Mouse (Mus musculus) lung, postnatal 10 days (tissue): ENCODE data around the gene Cd164l2.
A peak's percentile ranks its signal among the peaks of the same experiment; 100 is the strongest.

Experiments
- DNase-seq: peaks from one replicate; pipeline ENCODE4 v3.0.0; 2021

Gene Cd164l2

DNA sequence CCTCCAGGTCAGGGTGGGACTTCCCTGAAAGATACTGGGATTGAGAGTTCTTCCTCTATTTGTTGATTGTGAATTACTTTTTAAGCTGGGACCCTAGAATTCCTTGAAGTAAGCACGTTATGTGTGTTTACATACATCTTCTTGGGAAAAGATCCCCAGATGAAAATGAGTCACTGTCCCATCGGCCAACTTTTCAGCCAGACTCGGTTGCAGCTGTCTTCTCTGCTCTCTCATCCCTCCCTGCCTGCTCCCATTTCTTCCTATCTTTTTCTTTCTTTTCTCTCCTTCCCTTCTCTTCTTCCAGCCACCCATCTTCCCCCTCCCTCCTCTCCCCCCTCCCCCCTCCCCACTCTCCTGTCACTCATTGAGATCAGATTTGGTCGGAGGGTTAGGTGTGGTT, 16.9 kb upstream of the Cd164l2 start:
- no peak for DNase-seq

DNA sequence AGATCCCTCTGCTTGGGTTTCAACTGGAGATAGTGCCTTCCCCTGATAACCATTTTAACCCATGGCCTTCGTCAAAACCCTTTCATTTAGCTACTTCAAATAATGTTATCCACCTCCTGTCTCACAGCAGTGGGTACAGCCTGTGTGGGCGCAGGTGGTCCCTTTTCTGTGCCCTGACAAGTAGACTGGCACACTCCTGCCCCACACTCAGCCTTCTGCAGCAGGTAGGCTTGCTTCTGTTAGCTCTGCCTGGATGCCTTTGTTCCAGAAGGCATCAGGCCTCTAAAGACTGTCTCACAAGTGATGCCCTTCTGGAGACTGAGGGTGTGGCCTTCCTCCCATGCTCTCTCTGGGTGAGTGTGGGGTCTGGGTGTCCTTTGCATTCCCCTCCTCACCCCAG, 15.8 kb upstream of the Cd164l2 start:
- DNase-seq: no peak

DNA sequence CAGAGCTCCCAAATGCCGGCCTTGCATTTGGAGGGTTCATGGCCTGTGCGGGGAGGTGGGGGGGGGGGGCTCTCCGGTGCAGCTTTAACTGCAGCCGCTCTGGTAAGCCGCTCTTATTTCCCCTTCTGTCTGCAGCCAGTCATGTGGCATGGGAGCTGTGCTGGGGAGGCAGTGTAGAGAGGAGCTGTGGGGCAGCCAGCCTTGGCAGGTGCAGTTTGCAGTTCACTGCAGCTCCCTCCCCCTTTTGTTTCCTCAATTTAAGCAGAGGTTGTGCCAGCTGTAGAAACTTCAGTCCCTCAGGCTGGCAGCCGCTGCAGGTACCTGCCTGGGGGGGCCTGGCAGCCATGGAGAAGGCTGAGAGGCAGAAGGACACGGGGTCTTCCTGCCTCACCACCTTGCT, 15.1 kb upstream of the Cd164l2 start:
- DNase-seq: no peak

DNA sequence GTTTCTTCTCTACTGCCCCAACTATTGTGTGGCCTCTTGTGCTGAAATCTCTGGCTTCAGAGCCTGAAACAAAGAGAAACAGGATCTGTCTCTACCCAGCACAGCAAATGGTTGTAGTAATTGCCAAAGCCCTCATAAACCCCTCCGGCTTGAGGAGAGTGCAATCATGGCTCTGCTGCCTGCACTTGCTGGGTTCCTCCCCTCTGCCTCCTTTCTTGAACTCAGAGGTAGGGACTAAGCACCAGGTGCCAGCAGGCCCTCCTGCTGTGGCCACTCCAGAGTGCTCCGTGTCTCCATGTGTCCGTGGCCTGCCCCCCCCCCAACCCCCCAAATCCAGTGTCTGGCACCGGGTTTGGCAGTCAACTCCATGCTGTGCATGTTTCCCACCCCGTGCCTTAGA, 14.6 kb upstream of the Cd164l2 start:
- no peak for DNase-seq

DNA sequence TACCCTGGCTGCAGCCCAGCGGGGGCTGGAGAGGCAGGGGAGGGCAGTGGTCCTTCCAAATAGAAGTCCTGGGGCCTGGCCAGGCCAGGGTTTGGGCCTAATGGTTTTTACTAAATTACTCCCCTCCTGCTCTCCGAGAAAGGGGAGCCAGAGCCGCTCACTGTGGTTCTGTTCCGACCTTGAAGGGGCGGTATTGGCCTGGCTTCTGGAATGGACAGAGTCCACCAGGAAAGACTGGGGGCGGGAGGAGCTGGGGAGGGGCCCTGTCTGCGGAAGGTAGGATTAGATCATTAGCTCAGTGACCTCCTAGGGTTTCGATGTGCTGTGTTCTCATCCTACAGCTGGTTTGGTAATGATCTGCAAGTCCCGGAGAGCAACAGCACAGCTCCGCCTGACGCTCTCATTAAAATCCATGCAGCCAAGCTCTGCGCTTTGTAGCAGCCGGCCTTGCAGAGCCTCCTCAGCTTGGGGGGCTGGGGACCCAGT, 14.1 kb upstream of the Cd164l2 start:
- DNase-seq: peak; percentile 47

DNA sequence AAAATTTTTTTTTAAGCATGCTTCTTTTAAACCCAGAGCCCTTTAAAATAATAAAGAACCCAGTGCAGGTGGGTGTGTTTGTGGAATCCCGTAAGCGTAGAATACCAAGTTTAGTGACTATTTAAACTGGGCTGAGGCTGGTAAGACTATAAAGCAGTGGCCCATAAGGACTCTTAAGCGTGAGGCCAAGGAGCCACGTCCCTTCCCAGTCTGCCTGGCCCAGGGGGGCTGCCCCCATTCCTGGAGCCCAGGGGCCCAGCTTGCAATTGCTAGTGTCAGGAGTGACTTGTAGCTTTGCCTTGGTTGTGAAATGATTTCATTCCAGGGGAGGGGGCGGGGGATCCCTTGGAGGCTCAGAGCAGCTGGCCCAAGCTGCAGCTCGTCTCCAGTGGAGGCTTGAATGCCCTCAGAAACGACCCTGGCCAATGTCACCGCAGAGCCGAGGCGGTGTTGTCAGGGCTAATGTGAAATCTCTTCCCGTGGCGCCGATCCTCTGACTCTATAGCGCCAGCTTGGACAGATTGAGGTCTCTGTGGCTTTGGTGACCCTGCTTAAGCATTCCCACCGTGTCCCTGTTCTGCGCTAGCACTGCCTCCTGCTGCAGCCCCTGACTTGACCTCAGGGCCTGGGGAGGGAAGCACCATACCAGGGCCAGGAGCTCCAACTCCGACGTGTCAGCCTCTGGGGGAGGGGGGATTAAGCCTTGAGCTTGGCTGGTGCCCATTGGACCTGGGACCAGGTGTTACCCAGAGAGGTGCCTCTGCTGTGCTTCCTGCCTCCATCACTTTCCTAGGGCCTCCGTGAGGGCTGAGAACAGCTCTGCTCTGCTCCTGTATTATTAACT, 13.4 kb upstream of the Cd164l2 start:
- DNase-seq: peak; percentile 63

DNA sequence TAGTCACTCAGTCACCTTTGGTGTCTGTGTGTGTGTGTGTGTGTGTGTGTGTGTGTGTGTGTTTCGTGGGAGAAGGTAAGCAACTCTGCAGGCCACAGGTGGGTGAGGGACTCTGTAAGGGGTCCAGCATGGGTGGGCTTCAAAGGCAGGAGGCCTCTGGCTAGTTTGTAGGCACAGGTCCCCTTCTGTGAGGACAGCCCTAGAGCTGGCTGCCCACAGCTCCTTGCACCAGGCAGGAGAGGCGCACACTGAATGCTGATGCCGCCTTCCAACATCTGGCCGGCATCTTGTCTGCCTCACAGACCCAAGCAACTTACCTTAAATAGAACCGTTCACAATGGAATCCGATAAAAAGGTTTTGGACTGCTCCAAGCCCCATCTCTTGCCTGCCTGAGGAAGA, 12.2 kb upstream of the Cd164l2 start:
- DNase-seq: no peak

DNA sequence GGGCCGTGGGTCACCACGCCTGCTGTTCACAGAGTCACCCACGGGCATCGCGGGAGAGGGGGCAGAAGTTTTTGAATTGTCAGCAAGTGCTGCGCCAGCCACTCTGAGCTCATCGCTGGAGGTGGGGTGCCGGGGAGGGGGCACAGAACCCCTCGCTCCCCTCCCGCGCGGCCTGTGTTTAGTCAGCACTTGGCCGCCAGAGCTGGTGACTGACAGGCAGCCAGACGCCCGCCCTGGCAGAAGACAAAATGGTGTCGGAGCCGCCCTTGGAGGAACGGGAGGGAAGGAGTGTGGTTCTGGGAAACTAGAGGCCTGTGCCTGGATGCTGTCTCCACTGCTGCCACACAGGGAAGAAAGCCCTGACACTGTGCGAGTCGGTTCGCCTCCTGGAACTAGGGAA, 11.6 kb upstream of the Cd164l2 start:
- peak; percentile 84 for DNase-seq

DNA sequence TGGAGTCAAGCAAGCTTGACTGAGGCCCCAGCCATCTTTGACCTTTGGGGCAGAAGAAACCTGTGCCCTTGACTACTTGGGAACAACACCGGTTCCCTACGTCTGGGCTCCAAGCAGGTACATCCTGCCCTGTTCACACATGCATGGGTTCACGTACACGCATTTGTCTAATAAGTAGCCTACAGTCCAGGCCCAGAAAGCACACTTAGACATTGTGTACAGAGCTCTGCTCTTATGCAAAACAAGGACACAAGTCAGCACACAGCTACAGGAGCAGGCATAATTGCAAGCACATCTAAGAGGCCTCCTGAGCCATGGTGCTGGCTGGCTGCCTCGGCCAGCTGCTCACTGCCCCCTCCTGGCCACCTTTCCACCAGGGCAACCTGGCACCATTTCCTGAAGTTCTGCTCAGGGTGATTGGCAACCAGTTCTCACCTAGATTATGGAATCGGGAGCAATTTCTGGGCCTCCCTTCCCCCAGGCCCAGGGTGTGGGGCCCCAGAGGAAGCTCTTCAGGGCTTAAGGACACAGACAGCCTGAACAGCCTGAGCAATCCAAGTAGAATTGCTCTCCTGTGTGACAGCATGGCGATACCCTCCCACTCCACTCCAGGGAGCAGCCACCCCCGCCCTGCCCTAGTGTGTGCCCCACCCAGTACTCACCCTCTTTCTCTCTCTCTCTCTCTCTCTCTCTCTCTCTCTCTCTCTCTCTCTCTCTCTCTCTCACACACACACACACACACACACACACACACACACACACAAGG, 10.7 kb upstream of the Cd164l2 start:
- peak; percentile 83 for DNase-seq

DNA sequence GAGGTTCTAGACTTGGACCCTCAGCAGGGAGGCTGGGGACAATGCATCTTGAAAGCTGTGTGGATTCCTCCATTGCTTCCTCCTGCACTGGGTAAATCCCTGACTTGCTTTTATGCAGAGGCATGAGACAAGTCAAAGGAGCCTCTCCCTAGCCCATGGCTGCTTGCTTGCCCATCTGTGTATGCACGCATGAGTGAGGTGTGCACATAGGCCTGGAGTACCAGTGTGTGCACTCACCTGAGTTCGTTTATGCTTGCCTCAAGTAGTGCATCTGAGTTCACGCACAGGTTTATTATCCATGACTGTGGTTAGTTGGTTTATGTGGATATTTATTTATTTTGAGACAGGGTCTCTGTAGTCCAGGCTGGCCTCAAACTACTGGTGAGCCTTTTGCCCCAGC, 9.7 kb upstream of the Cd164l2 start:
- no peak for DNase-seq

DNA sequence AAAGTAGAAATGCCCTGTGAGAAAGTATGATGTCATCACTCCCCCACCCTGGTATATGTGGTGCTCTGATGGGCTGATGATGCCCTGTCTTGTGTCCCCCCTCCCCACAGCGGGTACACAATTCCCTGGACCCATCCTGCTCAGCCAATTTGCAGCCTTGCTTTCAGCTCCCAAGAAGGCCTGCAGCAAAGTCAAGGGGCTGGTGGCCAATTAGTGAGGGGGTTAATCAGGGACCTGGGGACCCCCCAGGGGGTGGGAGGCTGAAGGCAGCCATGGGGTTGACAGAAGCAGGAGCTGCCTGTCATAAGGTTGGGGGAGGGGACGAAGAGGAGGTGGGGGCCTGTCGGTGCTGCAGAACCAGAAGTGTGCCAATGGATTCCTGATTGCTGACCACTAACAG, 8.3 kb upstream of the Cd164l2 start:
- DNase-seq: no peak

DNA sequence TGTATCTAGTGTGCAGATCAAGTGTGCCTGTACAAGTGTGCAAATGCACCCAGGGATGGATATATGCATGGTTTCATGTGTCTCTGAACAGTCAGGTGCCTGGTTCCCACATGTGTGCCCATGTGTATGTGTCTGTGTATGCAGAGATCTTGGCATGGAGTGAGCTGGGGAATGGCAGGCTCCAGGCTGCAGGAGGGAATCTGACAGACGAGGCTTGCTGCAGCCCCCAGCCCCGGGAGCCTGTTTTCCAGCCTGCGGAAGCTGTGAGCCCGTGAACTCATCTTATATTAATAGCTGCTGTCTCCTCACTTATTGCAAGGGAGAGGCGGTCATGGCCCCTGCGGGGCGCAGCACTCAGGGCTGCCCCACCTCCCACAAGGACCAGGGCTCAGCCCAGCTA, 7.6 kb upstream of the Cd164l2 start:
- no peak for DNase-seq

DNA sequence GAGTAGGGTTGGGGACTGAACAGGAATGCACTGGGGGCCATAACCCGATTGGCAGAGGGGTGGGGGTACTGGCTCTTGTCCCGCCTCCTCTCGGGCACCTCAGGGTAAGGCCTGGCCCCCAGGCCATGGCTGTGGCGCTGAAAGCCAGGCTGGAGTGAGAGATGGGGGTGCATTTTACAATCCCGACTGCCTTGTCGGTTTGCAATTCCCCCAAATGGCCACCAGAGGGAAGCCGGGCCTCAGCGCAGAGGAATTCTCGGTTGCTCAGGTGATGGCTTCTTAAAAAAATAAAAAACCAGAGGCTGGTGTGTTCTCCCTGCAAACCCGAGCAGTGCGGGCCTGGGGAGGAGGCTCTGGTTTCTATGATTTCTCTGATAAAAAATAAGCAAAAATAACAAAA, 2.6 kb upstream of the Cd164l2 start:
- peak; percentile 67 for DNase-seq

DNA sequence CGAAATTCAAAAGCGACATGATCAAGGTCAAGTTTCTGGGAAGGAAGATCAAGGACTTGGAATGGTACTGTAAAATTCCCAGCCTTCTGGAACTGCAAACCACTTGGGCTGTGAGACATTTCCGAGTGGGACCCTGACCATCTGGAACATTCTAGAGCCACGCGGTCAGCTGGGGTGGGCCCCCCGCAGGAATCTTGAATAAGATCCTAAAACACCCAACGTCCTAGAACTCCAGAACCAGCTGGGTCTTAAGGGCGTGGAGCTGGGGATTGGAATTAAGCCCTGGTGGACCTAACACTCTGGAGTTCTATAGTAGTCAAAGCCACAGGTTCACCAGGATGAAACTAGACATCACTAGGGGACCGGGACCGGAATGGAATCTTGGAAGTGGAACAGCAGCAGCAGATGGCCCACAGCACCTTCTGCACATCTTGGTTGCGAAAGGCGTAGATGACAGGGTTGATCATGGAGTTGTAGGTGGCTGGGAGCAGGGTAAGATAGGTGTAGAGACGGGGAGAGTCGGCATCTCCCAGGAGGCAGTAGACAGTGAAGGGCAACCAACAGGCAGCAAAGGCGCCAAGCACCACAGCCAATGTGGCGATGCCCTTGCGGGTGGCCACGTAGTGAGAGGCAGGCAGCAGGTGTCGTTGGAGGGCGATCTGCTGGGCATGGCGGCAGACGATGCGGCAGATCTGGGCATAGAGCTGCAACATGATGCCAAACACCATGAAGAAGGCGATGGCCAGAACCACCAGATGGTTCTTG, 1.7 kb upstream of the Cd164l2 start:
- DNase-seq: no peak

DNA sequence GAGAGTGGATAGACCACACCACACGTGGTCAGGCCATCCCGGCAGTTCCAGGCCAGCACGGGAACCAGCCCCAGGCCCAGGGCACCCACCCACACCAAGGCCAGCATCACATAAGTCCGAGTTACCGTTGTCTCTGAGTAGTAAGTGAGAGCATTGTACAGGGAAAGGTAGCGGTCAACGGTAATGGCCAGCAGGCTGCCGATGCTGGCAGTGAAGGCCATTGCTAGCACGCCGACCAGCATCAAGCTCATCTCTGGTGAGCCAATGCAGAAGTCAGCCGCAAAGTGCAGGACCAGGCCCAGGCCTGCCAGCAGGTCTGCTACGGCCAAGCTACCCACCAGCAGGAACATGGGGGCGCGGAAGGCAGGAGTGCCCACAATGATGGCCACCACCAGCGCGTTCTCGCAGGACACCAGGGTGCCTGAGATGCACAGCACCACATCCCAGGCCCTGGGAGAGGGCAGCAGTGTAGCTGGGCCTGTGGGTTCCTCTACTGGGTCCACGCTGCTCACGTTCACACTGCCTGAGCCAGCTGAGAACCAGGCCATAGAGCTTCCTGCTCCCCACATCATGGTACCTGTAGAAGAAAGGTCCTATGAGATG, 1.0 kb upstream of the Cd164l2 start:
- no peak for DNase-seq

DNA sequence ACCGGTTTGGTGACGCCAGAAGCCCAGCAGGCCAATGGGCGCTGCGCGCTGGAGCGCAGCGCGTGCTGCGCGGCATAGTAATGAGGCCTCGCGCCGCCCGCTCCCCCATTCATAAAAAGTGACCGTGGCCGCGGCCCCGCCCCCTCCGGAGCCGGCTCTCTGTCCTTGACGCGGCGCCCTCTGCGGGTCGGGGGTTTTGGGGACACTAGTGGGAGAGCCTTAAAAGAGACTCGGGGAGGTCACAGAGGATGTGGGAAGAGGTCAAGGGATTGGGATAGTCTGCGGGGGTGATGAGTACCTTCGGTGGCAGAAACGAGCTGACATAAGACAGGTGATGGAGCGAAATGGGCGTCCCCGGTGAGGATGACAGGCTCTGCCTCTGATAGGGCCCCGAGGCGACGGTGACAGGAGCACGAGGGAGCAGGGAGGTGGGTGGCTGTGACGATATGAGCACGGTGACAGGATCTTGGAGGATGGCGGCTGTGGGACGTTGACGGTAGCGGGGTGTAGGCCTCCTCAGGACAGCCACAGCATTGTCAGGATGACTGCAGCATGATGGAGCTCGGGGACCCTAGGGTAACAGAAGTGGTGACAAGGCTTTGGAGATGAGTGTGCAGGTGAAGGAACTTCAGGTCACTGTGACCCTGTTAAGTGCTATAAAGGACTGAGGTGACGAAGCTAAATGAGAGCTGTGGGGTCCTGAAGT, 784 bp downstream of the Cd164l2 start:
- peak; percentile 89 for DNase-seq

DNA sequence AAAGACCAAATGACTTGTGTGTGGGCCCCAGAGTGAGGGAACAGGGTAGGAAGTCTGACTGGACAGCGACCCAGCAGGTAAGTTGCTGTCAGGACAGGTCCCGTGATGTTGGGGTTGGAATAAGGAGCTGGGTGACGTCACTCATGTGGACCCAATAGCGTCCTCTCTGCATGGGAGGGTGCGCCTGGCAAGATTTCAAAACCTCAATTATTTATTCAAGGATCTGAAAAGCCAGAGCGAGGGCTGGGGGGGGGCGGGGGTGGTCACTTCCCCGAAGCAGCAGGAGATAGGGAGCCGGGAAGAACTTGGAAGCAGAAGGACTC, 1.3 kb downstream of the Cd164l2 start:
- DNase-seq: peak; percentile 64

DNA sequence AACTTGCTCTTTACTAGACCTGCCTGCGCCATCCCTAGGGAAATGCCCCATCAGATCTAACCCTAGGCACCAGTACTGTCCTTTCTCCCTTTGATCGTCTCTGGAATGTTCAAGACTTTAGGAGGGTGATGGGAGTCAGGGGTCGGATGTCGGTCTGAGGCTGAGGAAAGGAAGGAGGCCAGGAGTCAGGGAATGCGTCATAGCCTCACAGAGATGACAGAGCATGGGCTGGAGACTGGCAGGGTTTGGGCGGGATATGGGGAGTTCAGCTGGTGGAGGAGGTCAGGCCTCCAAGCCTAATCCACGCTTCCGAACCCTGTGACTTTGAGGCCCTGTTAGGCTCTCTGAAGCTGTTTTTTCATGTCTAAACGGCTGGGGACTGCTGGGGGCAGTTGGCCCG, 1.7 kb downstream of the Cd164l2 start:
- DNase-seq: no peak

DNA sequence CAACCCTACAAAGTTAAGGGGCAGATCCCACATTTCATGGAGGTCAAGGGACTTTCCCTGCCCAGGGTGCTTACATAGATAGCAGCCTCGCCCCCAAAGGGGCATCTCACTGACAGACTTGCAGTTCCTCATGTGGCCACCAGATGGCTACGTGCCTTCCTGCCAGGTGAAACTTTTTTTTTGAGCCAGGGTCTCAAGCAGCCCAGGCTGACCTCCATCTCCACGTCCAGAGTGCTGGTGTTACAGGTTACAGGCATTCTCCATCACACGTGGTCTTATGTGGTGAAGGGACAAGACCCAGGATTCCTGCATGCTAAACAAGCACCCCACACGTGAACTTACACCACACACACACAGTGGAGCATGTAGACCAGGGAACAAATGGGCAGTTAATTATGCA, 5.7 kb downstream of the Cd164l2 start:
- peak; percentile 72 for DNase-seq

DNA sequence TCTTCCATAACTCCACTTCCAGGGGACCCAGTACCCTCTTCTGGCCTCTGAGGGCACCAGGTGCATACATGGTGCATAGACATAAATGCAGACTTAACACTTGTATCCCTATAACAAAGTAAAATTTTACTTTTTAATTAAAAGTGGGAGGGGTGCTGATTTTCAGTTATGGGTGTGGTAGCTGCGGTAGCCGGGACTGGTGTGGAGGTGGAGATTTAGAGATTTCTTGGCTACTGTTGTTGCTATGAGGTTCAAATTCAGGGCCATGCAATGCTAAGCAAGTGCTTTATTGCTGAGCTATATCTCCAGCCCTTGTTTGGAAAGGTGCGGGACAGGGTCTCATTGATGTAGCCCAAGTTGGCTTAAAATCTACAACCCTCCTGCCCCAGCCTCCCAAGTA, 6.8 kb downstream of the Cd164l2 start:
- no peak for DNase-seq

DNA sequence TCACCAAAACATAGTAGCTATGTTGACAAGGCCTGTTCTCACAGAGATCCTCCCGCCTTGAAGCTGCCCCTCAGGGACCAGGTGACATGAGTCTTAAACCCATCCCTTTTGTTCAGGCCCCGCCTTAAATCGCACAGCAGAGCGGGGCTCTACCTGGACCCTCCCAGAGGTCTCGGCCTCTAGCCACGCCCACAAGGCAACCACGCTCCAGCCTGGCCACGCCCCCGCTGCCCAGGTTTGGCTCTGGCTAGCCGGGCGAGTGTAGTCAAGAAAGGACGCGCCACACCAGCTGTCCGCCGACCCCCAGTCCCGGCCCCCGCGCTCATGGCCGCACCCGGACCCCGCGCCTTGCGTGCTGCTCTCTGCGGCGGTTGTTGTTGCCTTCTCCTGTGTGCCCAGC, 8.7 kb downstream of the Cd164l2 start:
- peak; percentile 67 for DNase-seq

DNA sequence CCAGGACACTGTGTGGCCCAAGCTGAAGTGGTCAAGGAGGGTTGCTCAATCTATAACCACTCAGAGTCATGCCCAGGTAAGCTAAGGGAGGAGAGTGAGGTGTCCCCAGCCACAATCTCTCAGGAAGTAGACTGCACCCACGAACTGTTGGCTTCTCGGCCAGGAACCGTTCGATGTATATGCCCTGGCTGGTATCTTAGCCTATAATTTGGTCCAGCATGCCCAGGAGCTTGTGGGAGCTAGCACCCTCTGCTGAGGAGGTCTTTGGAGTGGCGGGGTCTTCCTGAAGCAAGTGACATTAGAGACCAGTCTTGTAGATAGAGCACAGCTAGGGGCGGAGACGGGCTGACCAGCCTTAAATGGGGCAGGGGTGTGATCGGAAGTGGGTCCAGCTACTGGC, 9.8 kb downstream of the Cd164l2 start:
- no peak for DNase-seq

DNA sequence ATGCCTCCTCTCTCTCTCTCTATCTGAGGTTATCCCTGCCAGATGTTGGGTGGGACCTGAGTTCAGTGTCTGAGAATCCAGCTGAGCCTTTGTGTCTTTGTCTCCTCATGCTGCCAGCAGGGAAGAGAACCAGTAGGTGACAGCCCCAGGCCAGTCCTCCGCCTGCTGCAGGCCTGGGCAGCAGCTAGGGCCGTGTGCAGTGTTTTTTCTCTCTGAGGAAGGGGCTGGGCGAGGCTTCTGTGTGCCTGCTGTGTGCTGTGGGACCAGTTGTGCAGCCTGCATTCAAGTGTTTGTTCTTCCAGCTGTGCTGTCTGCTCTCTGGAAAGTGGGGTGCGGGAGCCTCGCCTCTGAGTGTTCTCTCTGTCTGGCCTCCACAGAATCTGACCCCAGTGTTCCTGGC, 11.9 kb downstream of the Cd164l2 start:
- no peak for DNase-seq
